Mouse (Mus musculus): ENCODE results near the gene Dgat2.

GRCm38 (mm10) chr7:99199451-99200175 lies 17.1 kb upstream of the Dgat2 start:
- TF ChIP-seq CTCF (IDR thresholded peaks at IDR 0.05; ENCODE audit: control insufficient read depth, insufficient read depth, low read length) (no peak), POLR2A (IDR thresholded peaks at IDR 0.05; ENCODE audit: borderline replicate concordance, control insufficient read depth, low read depth, low read length) (no peak)

Data from bone marrow, adult 2 months (tissue).